Mouse (Mus musculus) embryo, embryonic 11 days (tissue): ENCODE measurements around the gene Runx3.

Source experiments
- DNase-seq: peaks from one replicate; pipeline ENCODE4 v3.0.0-alpha.2; 2015

The Runx3 gene

DNA sequence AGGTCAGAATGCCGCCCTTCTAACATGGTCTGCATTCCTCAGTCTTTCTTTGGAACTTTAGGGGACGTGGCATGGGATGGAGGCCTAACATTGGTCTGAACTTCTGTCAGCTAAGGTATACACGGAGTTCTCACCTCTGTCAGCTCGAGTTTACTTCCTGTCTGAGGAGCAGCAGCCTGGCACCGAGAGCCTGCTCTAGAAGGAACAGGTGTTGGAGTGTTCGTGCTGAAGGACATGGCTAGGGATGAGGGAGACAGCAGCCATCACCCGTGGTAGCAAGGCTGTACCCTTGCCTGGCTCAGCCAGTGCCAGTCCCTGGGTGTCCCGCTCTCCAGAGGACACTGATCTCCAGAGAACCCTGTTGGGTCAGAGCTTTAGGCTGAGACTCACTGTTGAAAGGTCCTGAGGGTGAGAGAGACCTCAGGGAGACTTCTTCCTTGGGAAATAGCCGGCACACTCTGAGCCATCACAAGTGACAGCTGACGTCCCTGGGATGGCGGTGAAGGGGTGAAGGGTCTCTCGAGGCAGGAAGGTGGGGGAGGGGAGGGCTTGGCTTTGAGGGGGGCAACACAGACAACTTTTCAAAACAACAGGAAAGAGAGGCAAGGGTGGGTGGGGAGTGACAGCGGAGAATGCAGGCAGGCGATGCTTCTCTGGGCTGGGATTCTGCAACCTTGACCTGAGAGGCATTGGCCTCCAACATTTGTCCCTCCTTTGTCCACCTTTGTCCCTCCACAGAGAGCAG is 4.9 kb upstream of the Runx3 start:
- no peak for DNase-seq

DNA sequence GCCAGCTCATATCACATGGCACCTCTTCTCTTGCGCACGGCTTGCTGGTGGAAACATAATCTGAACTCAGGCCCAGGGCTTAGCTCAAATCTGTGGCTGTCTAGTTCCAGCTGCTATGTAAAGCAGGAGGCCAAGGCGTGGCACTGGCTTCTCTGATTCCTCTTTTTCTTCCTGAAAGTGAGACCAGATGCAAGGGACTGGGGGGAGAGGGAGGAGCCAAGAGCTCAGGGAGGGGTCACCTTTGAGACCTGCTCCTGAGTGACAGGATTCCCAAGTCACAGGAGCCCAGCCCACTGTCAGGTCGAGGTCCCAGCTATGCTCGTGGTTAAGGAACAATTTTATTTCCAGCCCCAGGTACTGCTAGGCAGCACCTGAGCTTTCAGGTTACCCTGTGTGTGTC is 4.1 kb upstream of the Runx3 start:
- no peak for DNase-seq

DNA sequence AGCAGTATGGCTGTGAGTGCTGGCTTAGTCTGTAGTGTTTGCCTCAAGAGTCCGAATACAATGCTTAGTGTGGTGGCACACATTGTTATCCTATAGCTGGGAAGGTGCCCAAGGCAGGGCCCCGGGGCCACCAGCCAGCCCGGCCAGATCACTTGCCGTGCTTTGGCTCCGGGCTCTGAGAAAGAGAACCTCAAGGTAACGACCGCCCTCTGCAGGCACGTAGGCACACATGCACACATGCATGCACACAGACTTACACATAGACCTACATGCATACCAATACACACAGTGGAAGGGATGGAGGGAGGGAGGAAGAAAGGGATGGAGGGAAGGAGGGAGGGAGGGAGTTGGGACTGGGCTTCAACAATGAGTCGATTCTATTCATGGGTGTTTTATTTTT is 2.6 kb upstream of the Runx3 start:
- DNase-seq, result no peak

DNA sequence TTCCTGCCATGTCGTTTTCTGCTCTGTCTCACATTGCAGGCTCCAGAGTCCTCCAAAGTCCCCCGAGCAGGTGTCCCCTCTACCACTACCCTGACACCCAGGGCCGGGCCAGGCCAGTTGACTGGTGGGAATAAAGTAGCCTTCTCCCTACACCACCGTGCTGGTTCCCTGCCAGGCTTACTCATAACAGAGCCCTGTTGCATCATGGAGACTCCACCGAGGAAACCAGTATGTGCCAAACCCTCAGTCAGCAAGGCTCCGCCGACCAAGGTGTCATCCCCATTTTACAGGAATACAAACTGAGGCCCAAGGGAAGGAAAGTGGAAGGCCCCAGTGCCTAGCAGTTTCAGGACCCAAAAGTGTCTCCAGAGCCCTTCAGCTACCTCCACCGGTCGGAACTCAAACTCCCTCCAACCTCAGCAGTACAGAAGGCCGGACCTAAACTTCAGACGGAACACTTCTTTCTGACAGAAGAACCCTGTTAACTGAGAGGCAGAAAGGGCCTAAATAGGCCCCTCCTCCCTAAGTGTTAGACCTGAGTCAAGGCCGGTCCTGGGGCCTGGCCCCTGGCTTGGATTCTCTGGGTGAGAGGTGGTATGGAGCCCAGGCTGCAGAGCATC is 1.5 kb upstream of the Runx3 start:
- no peak for DNase-seq

DNA sequence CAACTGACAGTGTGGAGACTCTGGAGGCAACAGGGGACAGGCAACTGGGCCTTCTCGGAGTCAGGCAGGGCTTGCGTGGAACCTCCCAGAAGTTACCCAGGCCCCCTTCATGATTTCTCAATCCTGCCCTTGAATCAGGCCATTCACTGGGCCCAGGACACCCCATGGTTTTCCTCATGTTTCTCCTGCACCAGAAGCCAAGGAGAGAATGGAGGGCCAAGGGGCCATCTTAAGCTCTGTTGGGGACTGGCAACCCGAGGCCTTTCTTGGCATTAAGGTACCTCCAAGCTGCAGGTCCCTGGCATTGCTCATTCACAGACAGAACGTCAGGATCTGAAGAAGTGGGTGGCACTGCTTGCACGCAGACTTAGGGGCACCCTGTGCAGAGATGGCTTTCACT is 3.3 kb downstream of the Runx3 start:
- DNase-seq, result no peak

DNA sequence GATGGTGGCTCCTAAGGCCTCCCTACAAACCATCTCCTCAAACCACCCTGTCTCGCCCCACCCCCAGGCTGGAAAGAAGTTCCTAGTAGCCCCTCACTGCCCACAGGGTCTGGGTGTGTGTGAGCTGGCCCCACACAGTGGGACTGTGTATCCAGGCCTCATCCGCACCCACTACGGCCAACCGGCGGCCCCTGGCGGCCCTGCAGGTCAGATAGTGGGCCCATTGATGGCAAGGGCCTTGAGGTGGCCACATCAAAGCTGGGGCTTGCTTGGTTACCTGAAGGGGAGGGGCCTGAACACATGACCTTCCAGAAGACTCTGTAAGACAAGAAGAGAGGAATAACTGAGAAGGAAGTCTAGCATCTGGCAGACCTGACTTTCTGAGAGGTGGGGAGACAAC is 4.3 kb downstream of the Runx3 start:
- DNase-seq, result no peak

DNA sequence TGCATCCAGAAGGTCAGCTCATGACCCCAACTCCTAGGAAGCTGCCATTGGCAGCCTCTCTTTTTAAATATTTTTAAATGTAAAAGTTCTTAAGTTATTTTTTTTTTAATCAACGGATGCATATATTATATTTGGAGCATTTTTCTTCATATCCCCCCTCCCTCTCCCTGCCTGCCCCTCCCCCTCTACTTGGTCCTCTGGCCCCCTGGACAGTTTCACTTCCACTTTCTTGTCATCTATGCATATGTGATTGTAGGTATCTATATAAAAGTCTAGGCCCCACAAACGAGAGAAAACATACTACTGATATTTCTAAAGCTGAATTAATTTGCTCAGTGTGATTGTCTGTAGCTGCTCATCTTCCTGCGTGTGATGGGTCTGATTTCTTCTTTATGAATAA is 4.7 kb downstream of the Runx3 start:
- no peak for DNase-seq

DNA sequence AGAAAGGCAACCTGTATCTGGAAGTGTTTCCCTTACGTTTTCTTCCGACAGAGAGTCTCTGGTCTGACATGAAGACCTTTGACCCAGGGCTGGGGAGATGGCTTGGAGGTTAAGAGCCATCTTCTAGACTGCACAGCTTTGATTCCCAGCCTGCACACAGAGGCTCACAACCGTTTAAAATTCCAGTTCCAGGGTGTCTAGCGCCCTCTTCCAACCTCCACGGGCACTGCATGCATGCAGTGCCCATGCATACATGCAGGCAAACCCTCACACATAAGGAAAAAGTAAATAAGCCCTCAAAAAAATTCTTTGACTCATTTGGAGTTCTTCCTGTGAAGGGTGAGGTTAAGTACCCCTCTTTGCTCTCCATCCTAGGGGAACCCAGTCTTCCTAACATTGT is 5.9 kb downstream of the Runx3 start:
- DNase-seq, result no peak

DNA sequence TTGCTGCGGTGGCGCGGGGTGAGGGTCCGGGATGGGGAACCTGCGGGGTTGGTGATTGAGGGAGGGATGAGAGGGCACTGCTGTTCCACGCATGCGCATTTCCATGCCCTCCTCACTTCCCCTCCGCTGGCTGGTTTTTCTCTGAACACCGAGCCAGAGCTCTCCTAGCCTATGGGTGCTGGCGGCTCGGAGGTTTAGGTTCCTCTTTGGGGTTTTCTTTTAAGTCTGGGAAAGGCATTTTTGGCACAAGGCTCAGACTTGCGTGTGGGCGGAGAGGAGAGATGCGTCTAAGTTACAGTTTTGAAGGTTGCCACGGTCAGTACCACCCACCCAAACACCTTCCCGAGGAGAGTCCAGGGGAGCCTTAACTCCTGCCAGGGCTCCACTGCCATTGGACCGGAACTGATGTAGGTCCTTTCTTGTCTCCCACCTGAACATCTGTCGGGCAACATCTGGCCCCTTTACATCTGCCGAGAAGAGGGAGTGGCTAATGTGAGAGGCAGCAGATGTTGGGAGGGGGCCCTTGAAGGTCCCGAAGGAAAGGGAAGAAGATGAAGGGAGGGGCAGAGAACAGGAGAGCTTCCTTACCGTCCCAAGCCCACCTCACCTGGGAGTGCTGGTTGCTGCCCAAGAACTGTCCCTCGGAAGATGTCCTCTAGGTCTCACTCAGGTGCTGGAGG is 8.5 kb downstream of the Runx3 start:
- DNase-seq, result peak; percentile 72

DNA sequence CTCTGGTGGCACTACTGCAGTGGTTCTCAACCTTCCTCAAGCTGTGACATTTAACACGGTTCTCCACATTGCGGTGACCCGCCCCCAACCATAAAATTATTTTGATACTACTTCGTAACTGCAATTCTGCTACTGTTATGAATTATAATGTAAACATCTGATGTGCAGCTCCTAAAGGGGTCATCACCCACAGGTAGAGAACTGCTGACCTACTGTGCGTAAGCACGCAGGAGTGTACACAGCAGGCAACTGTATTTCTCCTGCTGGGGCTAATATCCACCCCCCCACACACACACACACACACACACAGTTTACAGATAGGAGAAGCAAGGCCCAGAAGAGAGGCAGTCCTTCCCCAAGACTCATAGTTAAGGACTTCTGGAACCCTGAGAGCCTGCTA is 9.7 kb downstream of the Runx3 start:
- DNase-seq, result no peak

DNA sequence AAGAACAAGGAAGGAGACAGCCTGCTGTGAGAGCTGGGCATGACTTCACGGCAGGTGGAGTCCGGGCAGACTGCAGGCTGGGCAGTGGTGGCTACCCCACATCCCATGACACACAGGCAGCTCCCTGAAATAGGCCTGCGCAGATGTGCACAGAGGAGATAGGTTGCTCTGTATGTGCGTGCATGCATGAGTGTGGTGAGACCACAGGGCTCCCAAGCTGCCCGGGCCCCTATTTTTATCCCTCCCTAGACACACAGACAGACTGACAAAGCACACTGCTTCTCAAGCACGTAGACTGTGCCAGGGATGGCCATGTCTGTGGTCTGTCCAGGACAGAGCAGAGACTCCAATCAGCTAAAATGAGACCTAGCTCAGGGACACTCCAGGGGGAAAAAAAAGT is 10.7 kb downstream of the Runx3 start:
- no peak for DNase-seq

DNA sequence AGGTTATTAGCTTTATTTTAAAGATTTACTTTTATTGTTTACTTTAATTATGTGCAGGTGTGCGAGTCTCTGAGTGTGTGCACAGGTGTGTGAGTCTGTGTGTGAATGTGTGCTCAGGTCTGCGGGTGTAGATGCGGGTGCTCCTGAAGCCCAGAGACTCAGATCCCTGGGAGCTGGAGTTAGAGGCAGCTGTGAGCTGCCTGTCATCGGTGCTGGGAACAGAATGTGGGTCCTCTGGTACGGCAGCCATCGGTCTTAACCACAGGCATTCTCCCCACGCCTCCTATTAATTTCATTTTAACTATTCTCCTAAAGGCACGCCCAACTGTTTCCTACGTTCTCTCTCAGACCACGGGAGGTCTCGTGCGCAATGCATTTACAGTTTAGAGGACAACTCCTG is 12.3 kb downstream of the Runx3 start:
- DNase-seq, result no peak

DNA sequence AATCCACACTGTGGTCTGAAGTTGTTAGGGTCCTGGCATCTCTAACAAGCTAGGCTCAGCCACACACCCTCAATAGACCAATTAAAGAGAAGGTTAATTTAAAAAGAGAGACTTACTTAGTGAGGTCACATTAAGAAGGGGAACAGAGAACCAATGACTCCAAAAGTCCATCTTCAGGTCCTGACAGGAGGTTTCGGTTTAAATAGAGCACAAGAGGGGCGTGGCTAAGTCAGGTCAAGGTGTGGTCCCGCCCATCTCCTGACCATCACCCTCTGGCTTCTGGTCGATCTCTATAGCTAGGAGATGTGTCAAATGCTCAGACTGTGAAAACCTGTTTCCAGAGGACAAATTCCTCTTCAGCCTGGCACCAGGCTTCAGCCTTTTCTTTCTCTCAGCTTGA is 13.3 kb downstream of the Runx3 start:
- DNase-seq, result no peak

DNA sequence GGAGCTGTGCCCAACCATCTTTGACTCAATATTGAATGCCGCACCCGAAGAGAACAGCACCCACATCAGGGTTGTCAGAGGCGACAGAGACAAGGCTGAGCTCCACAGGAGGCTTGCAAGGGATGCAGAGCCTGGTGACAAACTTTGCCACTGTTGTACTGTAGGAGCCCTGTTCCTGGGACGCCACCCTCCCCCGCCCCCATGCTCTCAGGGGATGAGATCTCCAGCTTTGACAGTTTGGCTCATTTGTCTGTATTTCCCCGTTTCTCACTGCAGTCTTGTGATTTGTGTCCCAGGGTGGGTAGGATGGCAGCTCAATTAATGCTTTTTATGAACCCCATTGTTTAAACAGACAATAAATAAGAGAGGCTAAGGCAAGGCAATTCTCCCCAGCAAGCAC is 14.9 kb downstream of the Runx3 start:
- DNase-seq, result no peak

DNA sequence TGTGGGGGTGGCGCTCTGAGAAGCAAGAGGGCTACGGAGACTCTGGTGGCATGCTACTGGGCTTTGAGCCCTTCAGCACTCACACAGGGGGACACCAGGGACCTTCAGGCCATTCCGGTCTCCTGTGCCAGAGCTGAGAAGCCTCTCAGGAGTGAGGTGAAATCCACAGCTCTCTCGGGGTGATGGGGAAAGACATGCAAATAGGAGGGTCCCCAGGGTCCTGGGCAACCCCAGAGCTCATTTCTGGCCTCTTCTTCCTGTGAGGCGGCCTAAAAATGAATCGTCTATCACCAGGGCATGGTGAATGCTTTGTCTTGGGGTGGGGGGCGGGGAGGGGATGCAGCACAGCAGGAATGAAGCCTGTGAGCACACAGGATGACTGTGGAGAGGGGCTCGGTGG is 15.8 kb downstream of the Runx3 start:
- no peak for DNase-seq

DNA sequence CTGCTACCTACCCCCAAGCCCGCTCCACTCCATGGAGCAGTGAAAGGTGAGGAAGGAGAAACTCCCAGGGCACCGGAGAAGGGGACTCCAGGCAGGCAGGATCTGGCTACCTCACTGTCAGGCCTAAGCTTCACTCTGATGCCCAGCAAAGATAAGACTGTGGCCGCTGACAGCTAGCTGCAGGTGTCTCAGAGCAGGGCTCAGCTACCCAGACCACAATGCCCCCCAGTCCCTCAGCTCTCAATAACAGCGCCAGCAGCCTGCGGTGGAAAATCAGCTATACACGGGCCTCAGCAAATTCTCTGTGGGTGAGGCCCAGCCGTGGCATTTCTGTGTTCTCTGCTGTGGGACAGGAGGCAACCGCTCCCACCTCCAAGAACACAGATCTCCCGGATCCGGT is 16.2 kb downstream of the Runx3 start:
- DNase-seq, result no peak

DNA sequence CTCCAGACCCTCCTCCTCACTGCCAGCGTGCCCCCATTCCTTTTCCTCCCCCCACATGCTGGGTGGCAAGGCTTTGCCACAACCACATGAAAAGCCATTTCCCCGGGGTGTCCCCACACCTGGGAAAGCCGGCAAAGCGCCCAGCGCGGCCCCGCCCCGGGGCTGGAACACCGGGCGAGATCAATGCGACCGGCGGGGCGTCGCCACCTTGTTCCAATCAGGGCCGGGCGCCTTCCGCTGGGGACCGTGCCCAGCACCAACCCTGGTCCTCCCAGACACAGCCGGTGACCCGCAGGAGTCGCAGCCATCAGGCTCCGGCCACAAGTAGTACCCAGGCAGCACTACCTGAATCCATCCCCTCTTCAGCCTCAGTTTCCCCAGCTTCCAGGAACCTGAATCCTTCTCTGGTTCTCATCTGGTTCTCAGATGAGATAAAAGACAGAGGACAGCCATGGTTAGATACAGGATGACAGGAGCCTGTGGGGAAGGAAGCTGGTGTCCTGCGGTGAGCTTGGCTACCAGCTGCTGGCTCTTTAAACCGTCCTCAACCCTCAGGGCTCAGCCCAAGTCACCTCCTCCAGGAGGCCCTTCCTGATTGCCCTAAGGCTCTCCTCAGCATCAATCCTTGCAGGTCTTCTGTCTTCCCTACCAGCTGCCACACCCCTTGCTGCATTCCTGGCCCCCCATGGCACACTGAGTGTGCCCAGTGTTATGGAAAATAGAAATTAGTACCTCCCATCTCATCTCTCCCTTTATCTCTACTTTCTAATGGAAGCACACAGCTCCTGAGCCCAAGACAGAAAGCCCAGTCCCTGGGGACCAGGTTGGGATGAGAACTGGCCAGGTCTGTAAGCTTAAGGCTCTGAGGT is 20.4 kb downstream of the Runx3 start:
- no peak for DNase-seq

DNA sequence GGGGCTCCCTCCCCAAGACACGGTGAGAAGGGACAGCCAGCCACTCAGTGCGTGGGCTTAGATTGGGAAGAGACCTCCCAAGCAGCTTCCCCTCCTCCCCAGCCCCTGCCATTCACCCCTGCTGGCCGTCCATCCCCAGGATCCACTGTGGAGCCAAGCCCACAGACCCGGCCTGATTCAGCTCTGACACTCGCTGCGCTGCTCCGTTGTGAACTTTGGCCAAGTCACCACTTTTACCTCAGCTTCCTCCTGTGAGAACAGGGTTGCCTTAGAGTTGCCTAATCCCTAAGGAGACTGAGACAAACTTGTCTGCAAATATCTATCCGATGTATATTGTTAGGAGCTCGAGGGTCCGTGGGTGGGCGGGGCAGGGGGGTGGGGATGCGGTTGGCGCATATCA is 21.3 kb downstream of the Runx3 start:
- DNase-seq, result no peak

DNA sequence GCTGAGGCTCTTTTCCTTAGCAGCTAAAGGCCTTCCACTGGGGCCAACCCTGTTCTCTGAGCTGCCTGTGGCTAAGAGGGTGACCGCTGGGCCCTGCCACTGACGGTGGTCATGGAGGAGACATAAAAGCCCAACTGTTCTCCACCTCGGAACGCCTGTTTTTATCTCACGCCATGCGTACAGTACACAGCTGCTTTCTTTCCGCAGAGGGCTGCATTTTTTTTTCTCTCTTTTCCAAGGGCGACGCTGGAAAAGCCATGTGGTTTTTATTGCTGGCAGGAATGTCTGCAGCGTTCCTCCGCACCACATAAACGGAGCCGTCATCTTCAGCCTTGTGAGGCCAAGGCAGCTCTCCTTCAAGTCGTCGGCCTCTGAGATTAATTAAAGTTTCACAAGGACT is 26.3 kb downstream of the Runx3 start:
- peak; percentile 72 for DNase-seq

DNA sequence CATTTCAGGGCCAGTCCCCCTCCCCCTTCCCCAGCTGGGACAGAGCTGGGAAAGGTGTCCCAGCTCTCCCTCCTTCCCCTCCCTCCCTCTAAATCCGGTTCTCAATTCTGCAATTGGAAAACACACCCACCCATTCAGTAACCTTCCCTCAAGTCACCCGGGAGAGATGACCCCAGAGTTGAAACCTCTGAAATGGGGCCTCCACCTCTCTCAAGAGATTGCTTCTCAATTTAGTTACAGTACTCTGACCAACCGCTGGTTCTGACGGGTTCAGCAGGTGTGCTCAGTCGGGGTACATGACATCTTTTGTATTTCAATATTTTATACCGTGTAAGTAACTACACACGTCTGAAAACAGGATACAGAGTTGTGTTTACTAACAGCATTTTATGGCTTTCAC is 28.2 kb downstream of the Runx3 start:
- DNase-seq, result no peak

DNA sequence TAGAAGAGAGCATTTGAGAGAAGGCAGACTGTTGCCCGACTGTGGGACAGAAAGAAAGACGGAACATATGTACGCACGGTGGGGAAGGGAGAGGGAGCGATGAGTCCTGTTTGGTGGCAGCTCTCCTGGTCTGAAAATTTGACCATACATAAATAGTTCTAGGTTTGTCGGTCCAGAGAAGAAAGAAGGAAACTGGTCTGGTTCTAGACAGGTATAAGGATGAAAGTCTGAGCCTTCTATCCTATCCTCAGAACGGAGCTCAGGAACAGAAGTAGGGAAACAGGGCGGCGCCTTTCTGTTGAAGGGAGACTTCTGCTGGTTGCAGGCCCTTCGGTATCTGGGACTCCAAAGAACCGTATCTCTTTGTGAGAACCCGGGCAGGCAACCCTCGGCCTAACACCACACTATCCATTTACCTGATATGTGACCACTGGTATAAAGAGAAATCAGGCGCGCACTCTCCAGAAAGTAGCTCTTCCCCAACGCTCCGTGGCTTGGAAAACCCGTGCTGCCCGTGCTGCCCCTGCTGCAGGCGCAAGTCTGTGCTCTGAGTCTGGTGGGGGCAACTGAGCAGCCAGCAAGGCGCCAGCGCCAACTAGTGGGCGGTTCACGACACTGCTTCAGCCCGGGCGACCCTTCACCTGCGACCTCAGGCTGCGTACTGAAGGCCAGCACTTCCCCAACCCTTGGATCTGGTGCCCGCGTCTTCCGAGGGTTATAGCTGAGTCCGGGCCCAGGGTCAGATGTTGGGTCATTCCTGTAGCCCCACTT is 29.8 kb downstream of the Runx3 start:
- peak; percentile 84 for DNase-seq

DNA sequence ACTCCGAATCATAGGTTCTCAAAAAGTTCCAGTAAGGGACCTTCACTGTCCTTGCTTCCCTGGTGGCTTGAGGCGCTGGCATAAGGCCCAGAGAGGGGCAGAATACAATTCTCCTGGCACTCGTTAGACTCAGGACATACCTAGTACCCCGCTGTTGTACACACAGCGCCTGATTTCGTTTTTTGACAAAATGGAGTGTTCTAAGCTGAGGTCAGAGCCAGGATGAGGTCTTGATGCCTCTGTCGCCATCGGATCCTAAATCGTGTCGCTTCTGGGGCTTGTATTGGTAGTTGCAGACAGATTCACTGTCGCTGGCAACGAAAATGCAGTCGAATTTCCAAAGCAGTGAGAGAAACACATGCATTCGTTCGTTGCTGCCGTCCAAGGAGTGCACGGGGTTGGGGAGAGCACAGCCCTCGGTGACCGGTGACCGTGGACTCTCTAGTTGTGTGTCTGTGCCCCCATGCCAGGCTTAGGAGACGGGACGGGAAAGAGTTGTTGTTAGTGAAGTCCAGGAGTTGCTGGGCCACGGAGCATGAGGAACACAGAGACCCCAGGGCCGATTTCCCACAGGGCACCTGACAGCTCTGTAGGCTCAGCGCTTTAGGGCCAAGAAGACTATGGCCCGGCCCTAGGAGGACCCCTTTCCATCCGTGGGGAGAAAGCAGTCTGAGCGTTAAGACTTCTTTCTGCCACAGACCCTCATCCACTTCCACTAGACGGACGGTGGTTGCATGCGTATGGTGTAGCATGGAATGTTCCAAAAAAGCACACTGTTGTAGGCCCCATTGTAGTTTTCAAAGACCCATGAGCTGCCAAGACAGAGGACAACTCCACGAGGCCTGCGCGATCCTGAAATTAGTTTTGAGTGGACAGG is 30.9 kb downstream of the Runx3 start:
- DNase-seq, result no peak
